Mouse (Mus musculus): ENCODE data around the gene Arl6ip4.

Arl6ip4 gene

GRCm38 (mm10) chr5:124155943-124156342, 40.1 kb downstream of the Arl6ip4 start:
- DNase-seq (ENCODE audit: low spot score): no peak

- DNase-seq (ENCODE audit: low spot score): no peak
Observed at GRCm38 (mm10) chr5:124158305-124158704, 42.4 kb downstream of the Arl6ip4 start.

GRCm38 (mm10) chr5:124159453-124159852, 43.6 kb downstream of the Arl6ip4 start:
- no peak for DNase-seq (ENCODE audit: low spot score)

- no peak for DNase-seq (ENCODE audit: low spot score)
Observed at GRCm38 (mm10) chr5:124161831-124162230, 45.9 kb downstream of the Arl6ip4 start.

- no peak for DNase-seq (ENCODE audit: low spot score)
Observed at GRCm38 (mm10) chr5:124162577-124162976, 46.7 kb downstream of the Arl6ip4 start.

- DNase-seq (ENCODE audit: low spot score): no peak
Observed at GRCm38 (mm10) chr5:124163445-124163844, 47.6 kb downstream of the Arl6ip4 start.

GRCm38 (mm10) chr5:124165622-124166570, 50.0 kb downstream of the Arl6ip4 start:
- DNase-seq (ENCODE audit: low spot score): no peak

- no peak for DNase-seq (ENCODE audit: low spot score)
Observed at GRCm38 (mm10) chr5:124166741-124167140, 50.9 kb downstream of the Arl6ip4 start.

- no peak for DNase-seq (ENCODE audit: low spot score)
Observed at GRCm38 (mm10) chr5:124167621-124168020, 51.7 kb downstream of the Arl6ip4 start.
